In the genomic region with DNA sequence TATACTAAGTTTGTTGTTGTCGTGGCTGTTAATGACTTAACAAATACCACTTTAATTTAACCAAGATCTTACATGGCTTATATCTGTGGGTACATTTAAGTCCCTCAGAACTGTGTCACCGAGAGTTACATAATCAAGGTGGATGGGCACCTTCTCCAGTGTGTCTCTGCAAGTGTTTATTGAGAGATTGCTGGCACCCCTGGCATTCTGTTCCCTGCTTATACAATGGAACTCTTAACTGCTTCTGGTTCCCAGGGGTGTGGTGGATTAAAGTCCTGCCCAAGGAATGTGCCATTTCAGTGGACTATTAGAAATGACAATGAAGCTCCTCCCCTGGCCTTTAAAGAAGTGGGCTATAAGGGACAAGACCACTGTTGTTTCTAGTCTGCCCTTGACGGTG, we compare ENCODE assay signal across 26 mouse cellular contexts. TPM values are rescaled to one million over a fixed set of nuclear protein-coding genes. Genes with fewer than 3 reads are reported as not detected.
DNase-seq lines count a peak whose midpoint lies in the region; ATAC-seq and TF ChIP-seq lines count a peak whose summit lies in the region.
"Had no signal": no experiment of that assay in that cellular context is flagged by ENCODE, and none has a peak within 500 bp of the region (broad histone marks: within the 10 kb centered on the region; RNA-seq: fewer than 3 reads in every experiment).

No protein-coding gene starts in this region.

- H3K27ac ChIP-seq in gastrocnemius, adult 2 months: peak overlapping the region; percentile 35; the same call in 1 of the 2 replicates
- H3K27ac ChIP-seq in kidney, adult 2 months (ENCODE audit: insufficient read depth, low read depth, low read length): peak overlapping the region; percentile 41; the same call in 1 of the 2 replicates
- no peak overlapping the region for H3K27ac ChIP-seq in kidney, embryonic 14.5 days (ENCODE audit: low read depth, low read length)
- H3K27ac ChIP-seq in lung, postnatal 0 days (ENCODE audit: low read length): no peak overlapping the region
- H3K27ac ChIP-seq: embryonic facial prominence, embryonic 10.5 days; embryonic facial prominence, embryonic 15.5 days; forebrain, embryonic 15.5 days; heart, embryonic 15.5 days; intestine, embryonic 15.5 days; kidney, embryonic 15.5 days; liver, embryonic 12.5 days had no signal

- no peak overlapping the region for H3K4me3 ChIP-seq in gastrocnemius, adult 2 months
- no peak overlapping the region for H3K4me3 ChIP-seq in kidney, adult 2 months (ENCODE audit: insufficient read depth, low read depth, low read length)
- no peak overlapping the region for H3K4me3 ChIP-seq in kidney, embryonic 14.5 days (ENCODE audit: low read length)
- no peak overlapping the region for H3K4me3 ChIP-seq in lung, postnatal 0 days (ENCODE audit: low read depth, low read length)
- H3K4me3 ChIP-seq: embryonic facial prominence, embryonic 10.5 days; embryonic facial prominence, embryonic 15.5 days; forebrain, embryonic 15.5 days; heart, embryonic 15.5 days; intestine, embryonic 15.5 days; kidney, embryonic 15.5 days; liver, embryonic 12.5 days had no signal

- ATAC-seq in kidney, embryonic 14.5 days (ENCODE audit: low FRiP score, low TSS enrichment): no peak
- no peak for ATAC-seq in lung, postnatal 0 days
- ATAC-seq: forebrain, embryonic 15.5 days; intestine, embryonic 15.5 days; liver, embryonic 12.5 days; liver, postnatal 0 days had no signal

- no peak for TF ChIP-seq CTCF in gastrocnemius, adult 2 months (IDR thresholded peaks at IDR 0.05)
- no peak for TF ChIP-seq CTCF in kidney, adult 2 months (conservative IDR thresholded peaks at IDR 0.05; ENCODE audit: insufficient read depth, insufficient read length, low read depth, low read length)
- no peak for TF ChIP-seq CTCF in lung, postnatal 0 days (IDR thresholded peaks at IDR 0.05)

- TF ChIP-seq POLR2A in kidney, adult 2 months (IDR thresholded peaks at IDR 0.05; ENCODE audit: low read depth, low read length): no peak

- no peaks in the 10 kb centered on the region for H3K36me3 ChIP-seq in kidney, adult 2 months (ENCODE audit: control insufficient read depth, insufficient read depth, low read length)
- peaks cover 6% of the 10 kb centered on the region; the same call in 1 of the 2 replicates for H3K36me3 ChIP-seq in kidney, embryonic 14.5 days (ENCODE audit: control insufficient read depth, insufficient read depth, low read length)
- H3K36me3 ChIP-seq in lung, postnatal 0 days (ENCODE audit: insufficient read depth, low read length): no peaks in the 10 kb centered on the region

- TF ChIP-seq EP300 in lung, postnatal 0 days (IDR thresholded peaks at IDR 0.05): no peak

- no peaks in the 10 kb centered on the region for H3K27me3 ChIP-seq in kidney, adult 2 months (replicated peaks; ENCODE audit: control insufficient read depth, insufficient read depth, low read length)
- no peaks in the 10 kb centered on the region for H3K27me3 ChIP-seq in kidney, embryonic 14.5 days (ENCODE audit: control insufficient read depth, insufficient read depth, low read length)
- H3K27me3 ChIP-seq in lung, postnatal 0 days (replicated peaks; ENCODE audit: insufficient read depth, low read length): no peaks in the 10 kb centered on the region
- H3K27me3 ChIP-seq: embryonic facial prominence, embryonic 15.5 days; forebrain, embryonic 15.5 days; heart, embryonic 15.5 days; intestine, embryonic 15.5 days; kidney, embryonic 15.5 days; liver, embryonic 12.5 days had no signal

- intact Hi-C loops in gastrocnemius, adult 2 months (cut with DNase I): no loop called here
- intact Hi-C loops in gastrocnemius, postnatal 14 days (cut with DNase I; ENCODE audit: low total_unique reads): no loop called here
- intact Hi-C loops in left cerebral cortex, postnatal 14 days (cut with DNase I): no loop called here

- no peaks in the 10 kb centered on the region for H3K9me3 ChIP-seq in kidney, embryonic 14.5 days (ENCODE audit: control insufficient read depth, low read length)
- H3K9me3 ChIP-seq in lung, postnatal 0 days (ENCODE audit: low read length): no peaks in the 10 kb centered on the region
- H3K9me3 ChIP-seq: embryonic facial prominence, embryonic 10.5 days; embryonic facial prominence, embryonic 15.5 days; forebrain, embryonic 15.5 days; heart, embryonic 15.5 days; intestine, embryonic 15.5 days; kidney, embryonic 15.5 days; liver, embryonic 12.5 days had no signal

- H3K9ac ChIP-seq in kidney, embryonic 14.5 days (ENCODE audit: low read depth, low read length): no peak overlapping the region
- H3K9ac ChIP-seq in lung, postnatal 0 days (replicated peaks; ENCODE audit: low read depth): no peak overlapping the region
- H3K9ac ChIP-seq: embryonic facial prominence, embryonic 15.5 days; forebrain, embryonic 15.5 days; heart, embryonic 15.5 days; intestine, embryonic 15.5 days; kidney, embryonic 15.5 days; liver, embryonic 12.5 days; liver, postnatal 0 days had no signal

- H3K4me1 ChIP-seq in kidney, adult 2 months (ENCODE audit: control insufficient read depth, insufficient read depth, low read length): peaks cover 15% of the 10 kb centered on the region; the same call in 1 of the 2 replicates
- peaks cover 12% of the 10 kb centered on the region; the same call in 1 of the 2 replicates for H3K4me1 ChIP-seq in kidney, embryonic 14.5 days (ENCODE audit: control insufficient read depth, insufficient read depth, low read length)
- H3K4me1 ChIP-seq in lung, postnatal 0 days (ENCODE audit: insufficient read depth, low read depth, low read length): peaks cover 7% of the 10 kb centered on the region; the same call in 1 of the 2 replicates

- DNase-seq in gastrocnemius, adult 2 months: no peak
- no peak for DNase-seq in gastrocnemius, postnatal 14 days
- DNase-seq in kidney, adult 2 months: peak; percentile 14
- peak; percentile 40 for DNase-seq in lung, postnatal 25 days (ENCODE audit: low spot score)
- no peak for DNase-seq in lung, postnatal 0 days (ENCODE audit: low spot score)
- peak; percentile 36 for DNase-seq in brain, adult 2 months (ENCODE audit: low read depth, low spot score)
- DNase-seq in left cerebral cortex, postnatal 14 days (ENCODE audit: low spot score in 2 of 2): no peak
- DNase-seq: adrenal gland, adult 2 months; adrenal gland, postnatal 36 days; cerebellum, adult 8-10 months; cerebellum, postnatal 25 days; kidney, postnatal 25 days; left cerebral cortex, postnatal 4 days; liver, postnatal 0 days; midbrain, embryonic 14.5 days; right cerebral cortex, adult 18-20 months; spleen, adult 18-20 months; thymus, postnatal 14 days had no signal

- 63% methylated on average over 3 of the region's 3 CpGs for WGBS in kidney, adult 2 months
- 73% methylated on average over 3 of the region's 3 CpGs for WGBS in kidney, embryonic 14.5 days
- WGBS in lung, postnatal 0 days: 63% methylated on average over 3 of the region's 3 CpGs

- H3K4me2 ChIP-seq in kidney, embryonic 14.5 days (replicated peaks; ENCODE audit: low read depth, low read length): no peak overlapping the region
- no peak overlapping the region for H3K4me2 ChIP-seq in lung, postnatal 0 days (replicated peaks; ENCODE audit: low read depth, low read length)
- H3K4me2 ChIP-seq: embryonic facial prominence, embryonic 15.5 days; forebrain, embryonic 15.5 days; heart, embryonic 15.5 days; intestine, embryonic 15.5 days; kidney, embryonic 15.5 days; liver, embryonic 12.5 days had no signal

RNA-seq across cellular contexts. Expression of gene Ctnnbl1, which starts 33.6 kb away (rescaled TPM):
- 1 to 10 TPM; 7.9 to 9.8 TPM for total RNA-seq in gastrocnemius, adult 2 months (2021)
- 1 to 10 TPM; 6.8 to 7.2 TPM for total RNA-seq in gastrocnemius, postnatal 14 days (2021)
- polyA plus RNA-seq in kidney, adult 2 months (2012; rRNA removed): 16.7 and 17.6 TPM in 2 replicates
- polyA plus RNA-seq in kidney, embryonic 14.5 days (2014; fragmentation: Nextera tagmentation; extraction: Ambion mirVana): 55.4 and 77.1 TPM in 2 replicates
- 28.5 and 30.8 TPM in 2 replicates for polyA plus RNA-seq in lung, postnatal 0 days (2015; fragmentation: Nextera tagmentation; extraction: Ambion mirVana)
- 10 to 100 TPM; 23.7 to 26.1 TPM for total RNA-seq in left cerebral cortex, postnatal 14 days (2021)

Comparison
In these comparisons a context has a peak if more than half of its experiments do, and no peak if none do; other contexts are left out.
1. DNase-seq: peak in kidney, adult 2 months (single experiment), lung, postnatal 25 days (single experiment) and brain, adult 2 months (single experiment); none in gastrocnemius, adult 2 months (single experiment), gastrocnemius, postnatal 14 days (single experiment), lung, postnatal 0 days (single experiment) and left cerebral cortex, postnatal 14 days (0 of 2).
2. H3K27ac ChIP-seq: peak in gastrocnemius, adult 2 months (single experiment) and kidney, adult 2 months (single experiment); none in kidney, embryonic 14.5 days (single experiment) and lung, postnatal 0 days (single experiment).